Mouse (Mus musculus) kidney, adult 9 months (tissue): Measurements from ENCODE around the gene Arhgef28.
A peak's percentile ranks its signal among the peaks of the same experiment; 100 is the strongest.

Source experiments
- DNase-seq: peaks from one replicate; pipeline ENCODE4 v3.0.0; 2022

Gene Arhgef28

DNA sequence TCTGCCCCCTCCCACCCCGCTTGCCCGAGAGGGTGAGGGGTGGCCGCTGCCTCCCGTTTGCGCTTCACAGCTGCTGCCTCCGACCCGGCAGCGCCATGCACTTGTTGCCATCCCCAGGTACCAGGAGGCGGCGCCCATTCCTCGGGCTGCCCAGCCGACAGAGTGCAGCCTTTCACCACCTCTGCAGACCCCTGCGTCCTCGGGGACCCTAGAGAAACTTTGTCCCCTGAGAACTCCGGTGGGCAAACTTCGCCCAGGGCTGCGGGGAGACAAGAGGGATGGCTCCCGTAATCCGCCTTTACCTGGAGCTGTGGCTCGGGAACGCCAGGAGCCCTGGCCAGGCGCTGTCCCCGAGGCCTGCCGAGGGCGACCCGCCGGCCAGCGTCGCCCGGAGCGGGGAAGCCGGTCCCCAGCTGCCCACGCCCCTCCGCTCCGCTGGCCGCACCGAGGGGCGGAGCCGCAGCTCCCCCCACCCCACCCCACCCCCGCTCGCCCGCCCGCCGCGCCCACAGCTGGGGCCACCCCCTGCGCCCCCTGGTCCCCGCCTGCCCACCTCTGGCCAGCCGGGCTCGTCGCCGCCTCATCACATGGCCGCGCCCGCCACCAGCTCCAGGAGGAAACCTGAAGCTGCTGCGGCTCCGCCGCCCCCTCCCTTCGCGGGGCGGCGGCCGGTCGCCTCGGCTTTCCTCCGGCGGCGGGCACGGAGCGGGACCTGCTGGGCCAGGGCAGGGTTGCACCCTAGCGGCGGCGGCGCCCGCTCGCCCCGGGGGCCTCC lies at the start of gene Arhgef28:
Gene Arhgef28, minus strand, starts transcription at position 669 of the 775 bp plus-strand sequence.
- DNase-seq: peak; percentile 62

DNA sequence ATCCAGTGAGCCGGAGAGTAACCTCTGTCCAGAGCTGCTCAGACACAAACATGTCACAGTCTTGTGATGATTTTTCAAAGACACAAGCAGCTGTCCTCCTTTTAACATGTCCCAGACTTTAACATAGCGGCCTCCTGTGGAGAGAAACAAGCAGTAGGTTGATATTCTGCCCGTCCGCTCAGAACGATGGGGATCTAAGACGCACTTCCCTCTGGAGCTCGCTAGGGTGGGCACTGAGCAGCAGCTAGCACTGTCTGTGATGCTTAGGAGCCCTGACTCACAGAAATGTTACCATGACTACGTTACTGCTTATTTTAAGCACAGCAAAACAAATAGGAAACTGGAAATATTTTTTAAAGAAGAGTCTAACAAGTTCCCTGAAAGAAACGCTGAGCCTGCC lies 48.7 kb upstream of the Arhgef28 start:
- DNase-seq: no peak

DNA sequence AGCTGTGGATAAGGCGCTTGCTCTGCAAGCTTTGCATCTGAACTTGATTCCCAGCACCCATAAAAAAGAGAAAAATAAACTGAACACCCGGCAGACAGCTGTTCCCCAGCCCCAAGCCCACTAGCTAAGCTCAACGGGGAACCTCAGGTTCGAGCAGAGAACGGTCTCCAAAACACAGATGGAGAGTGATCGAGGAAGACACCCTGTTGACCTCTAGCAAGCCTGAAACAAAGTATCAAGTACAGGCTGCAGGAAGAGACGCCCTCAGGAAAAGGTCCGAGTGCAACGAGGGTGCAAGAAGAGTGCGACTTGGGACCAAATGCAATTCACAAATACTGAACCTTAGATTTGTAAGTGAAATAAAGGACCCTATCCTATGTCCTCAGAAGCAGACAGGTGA lies 43.4 kb upstream of the Arhgef28 start:
- no peak for DNase-seq

GRCm38 (mm10) chr13:98245386-98245785 lies 39.1 kb upstream of the Arhgef28 start:
- no peak for DNase-seq

- no peak for DNase-seq
These were observed 38.5 kb upstream of the Arhgef28 start for GRCm38 (mm10) chr13:98244571-98245350.

GRCm38 (mm10) chr13:98241531-98242282 lies 35.5 kb upstream of the Arhgef28 start:
- DNase-seq: no peak

- peak; percentile 70 for DNase-seq
These were observed 33.9 kb upstream of the Arhgef28 start for GRCm38 (mm10) chr13:98239978-98240641.

GRCm38 (mm10) chr13:98235451-98235850 lies 29.2 kb upstream of the Arhgef28 start:
- DNase-seq: no peak

GRCm38 (mm10) chr13:98230511-98230910 lies 24.3 kb upstream of the Arhgef28 start:
- DNase-seq: no peak

- DNase-seq: no peak
These were observed 20.0 kb upstream of the Arhgef28 start for GRCm38 (mm10) chr13:98226225-98226624.

GRCm38 (mm10) chr13:98222848-98223247 lies 16.6 kb upstream of the Arhgef28 start:
- DNase-seq: peak; percentile 27

- DNase-seq: no peak
These were observed 3.9 kb upstream of the Arhgef28 start for GRCm38 (mm10) chr13:98210137-98210536.

- no peak for DNase-seq
These were observed 2.6 kb upstream of the Arhgef28 start for GRCm38 (mm10) chr13:98208842-98209241.

- DNase-seq: no peak
These were observed 269 bp upstream of the Arhgef28 start for GRCm38 (mm10) chr13:98206546-98206870.

GRCm38 (mm10) chr13:98205111-98205510 lies 1.1 kb downstream of the Arhgef28 start:
- no peak for DNase-seq

DNA sequence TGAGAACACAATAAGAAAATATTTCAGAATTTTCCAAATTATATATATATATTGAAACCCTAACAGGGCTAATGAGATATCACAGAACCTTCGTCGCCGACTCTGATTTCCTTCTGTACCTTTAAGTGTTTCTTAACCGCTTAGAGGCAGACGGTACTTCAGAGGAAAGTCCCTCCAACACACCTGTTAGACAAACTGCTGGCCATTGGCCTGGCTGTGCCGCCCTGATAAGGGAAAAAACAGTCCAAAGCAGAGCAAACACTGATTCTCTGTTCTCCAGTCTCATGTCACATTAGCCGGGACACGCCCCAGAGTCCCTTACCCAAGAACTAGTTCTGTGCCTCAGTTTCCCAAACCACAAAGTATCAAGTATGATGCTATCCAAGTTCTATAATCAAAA lies 1.9 kb downstream of the Arhgef28 start:
- no peak for DNase-seq

DNA sequence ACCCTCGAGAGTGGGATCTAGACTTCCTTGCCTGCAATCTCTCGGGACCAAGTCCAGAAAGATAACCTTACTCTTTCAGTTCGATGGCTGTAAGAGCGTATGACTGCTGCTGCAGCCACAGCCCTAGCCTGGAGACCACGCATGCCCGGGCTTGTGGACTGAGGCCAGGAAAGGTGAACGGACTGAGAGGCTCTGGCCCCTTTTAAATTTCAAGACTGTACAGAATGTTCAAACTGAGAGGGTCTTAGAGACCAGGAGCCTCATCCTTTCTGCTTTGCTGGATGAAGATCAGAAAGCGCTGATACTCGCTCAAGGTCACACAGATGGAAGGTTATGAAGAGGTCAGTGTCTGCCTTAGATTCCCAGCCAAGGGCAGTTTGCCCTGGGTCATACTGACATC lies 4.8 kb downstream of the Arhgef28 start:
- DNase-seq: no peak

- DNase-seq: no peak
These were observed 13.6 kb downstream of the Arhgef28 start for GRCm38 (mm10) chr13:98192596-98192995.

DNA sequence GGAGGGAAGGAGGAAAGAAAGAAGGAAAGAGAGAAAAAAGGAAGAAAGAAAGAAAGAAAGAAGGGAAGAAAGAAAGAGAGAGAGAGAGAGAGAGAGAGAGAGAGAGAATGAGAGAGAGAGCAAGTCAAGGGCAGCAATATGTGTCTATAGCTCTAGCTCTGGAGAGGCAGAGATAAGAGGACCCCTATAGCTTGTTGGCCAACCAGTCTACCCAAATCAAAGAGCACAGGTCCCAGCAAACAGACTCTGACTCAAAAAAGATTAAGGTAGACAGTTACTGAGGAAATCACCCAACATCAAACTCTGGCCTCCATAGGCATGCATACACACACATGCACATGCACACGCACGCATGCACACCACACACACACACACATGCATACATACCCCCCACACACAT lies 17.7 kb downstream of the Arhgef28 start:
- no peak for DNase-seq

- DNase-seq: no peak
These were observed 18.3 kb downstream of the Arhgef28 start for GRCm38 (mm10) chr13:98187904-98188303.

GRCm38 (mm10) chr13:98186179-98186578 lies 20.1 kb downstream of the Arhgef28 start:
- DNase-seq: no peak

DNA sequence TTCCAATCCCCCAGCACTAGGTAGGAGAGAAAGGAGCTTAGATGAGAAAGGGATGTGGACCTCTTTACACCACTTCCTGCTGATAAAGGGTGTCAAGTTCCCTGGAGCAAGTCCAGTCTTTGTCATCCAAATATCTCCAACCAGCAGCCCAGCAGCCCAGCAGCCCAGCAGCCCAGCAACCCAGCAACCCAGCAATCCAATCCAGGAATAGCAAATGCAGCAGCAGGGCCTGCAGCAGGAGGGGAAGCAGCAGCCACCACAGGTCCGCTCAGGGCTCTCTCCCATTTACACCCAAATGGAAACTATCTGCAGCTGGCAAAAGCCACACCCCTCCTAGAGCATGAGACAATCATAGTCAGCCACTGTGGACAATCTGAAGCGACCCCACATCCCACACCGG lies 21.6 kb downstream of the Arhgef28 start:
- no peak for DNase-seq
